In the genomic region with DNA sequence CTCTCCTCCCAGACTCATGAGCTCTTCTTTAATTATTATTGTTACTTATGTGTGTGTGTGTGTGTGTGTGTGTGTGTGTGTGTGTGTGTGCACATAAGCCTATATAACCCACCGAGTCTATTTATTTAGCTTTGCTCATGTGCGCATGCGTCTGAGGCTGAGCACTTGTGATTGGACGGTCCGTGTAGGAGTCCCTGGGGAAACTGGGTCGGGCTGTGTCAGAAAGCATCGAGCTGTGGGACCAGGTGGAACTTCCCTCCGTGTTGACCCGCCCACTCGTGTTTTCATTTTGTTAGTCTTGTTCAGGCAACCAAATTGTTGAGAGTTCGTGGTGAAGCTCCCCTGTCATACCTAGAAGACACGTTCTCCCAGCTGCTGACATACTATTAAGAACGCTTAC, we compare ENCODE assay signal across 19 mouse cellular contexts. TPM values are rescaled to one million over a fixed set of nuclear protein-coding genes. Genes with fewer than 3 reads are reported as not detected.
DNase-seq lines count a peak whose midpoint lies in the region; ATAC-seq lines count a peak whose summit lies in the region.
"Had no signal": no experiment of that assay in that cellular context is flagged by ENCODE, and none has a peak within 500 bp of the region (broad histone marks: within the 10 kb centered on the region; RNA-seq: fewer than 3 reads in every experiment).

No protein-coding gene starts in this region.

- no peak overlapping the region for H3K27ac ChIP-seq in heart, embryonic 12.5 days (ENCODE audit: poor library complexity, severe bottlenecking)
- H3K27ac ChIP-seq in liver, embryonic 11.5 days (ENCODE audit: low read depth, low read length), result no peak overlapping the region
- H3K27ac ChIP-seq: forebrain, embryonic 15.5 days; heart, embryonic 13.5 days had no signal

- no peak for ATAC-seq in heart, embryonic 12.5 days (ENCODE audit: insufficient number of reproducible peaks, low FRiP score)
- ATAC-seq in liver, embryonic 11.5 days (replicated peaks; ENCODE audit: low FRiP score), result no peak
- ATAC-seq: forebrain, embryonic 15.5 days; hindbrain, embryonic 16.5 days; inflammation-experienced regulatory T-cells, adult 6 months had no signal

- WGBS in heart, embryonic 12.5 days, result 91% methylated on average over 13 of the region's 13 CpGs
- WGBS in liver, embryonic 11.5 days, result 88% methylated on average over 13 of the region's 13 CpGs

- DNase-seq in heart, adult 11 months, result peak; percentile 51
- DNase-seq in liver, embryonic 11.5 days (ENCODE audit: low spot score), result peak; percentile 6
- DNase-seq in liver (no peak), R1 (ENCODE audit: low read depth, low spot score) (peak; percentile 60)
- peak; percentile 11 to 19 for DNase-seq in right cerebral cortex, postnatal 10 days (ENCODE audit: low spot score in 2 of 2)
- DNase-seq in right cerebral cortex, postnatal 4 days, result no peak
- DNase-seq in layer of hippocampus, adult 9-10 months (ENCODE audit: low spot score), result no peak
- DNase-seq: cerebellum, adult 11 months; cerebellum, adult 8-10 months; cerebellum, postnatal 14 days; gastrocnemius, postnatal 36 days; heart, adult 18-20 months; heart, postnatal 36 days had no signal

- H3K9ac ChIP-seq in heart, embryonic 12.5 days, result no peak overlapping the region
- H3K9ac ChIP-seq in liver, embryonic 11.5 days (ENCODE audit: low read depth, low read length), result no peak overlapping the region
- H3K9ac ChIP-seq: forebrain, embryonic 15.5 days; heart, embryonic 13.5 days had no signal

- no peak overlapping the region for H3K4me2 ChIP-seq in heart, embryonic 12.5 days
- H3K4me2 ChIP-seq in liver, embryonic 11.5 days, result no peak overlapping the region
- H3K4me2 ChIP-seq: forebrain, embryonic 15.5 days; heart, embryonic 13.5 days had no signal

- H3K4me1 ChIP-seq in heart, embryonic 12.5 days (replicated peaks), result peaks cover 9% of the 10 kb centered on the region
- H3K4me1 ChIP-seq in liver, embryonic 11.5 days (replicated peaks; ENCODE audit: control insufficient read depth, insufficient read depth, low read length), result peaks cover 2% of the 10 kb centered on the region; the same call in 1 of the 2 replicates

- no peak overlapping the region for H3K4me3 ChIP-seq in heart, embryonic 12.5 days
- no peak overlapping the region for H3K4me3 ChIP-seq in liver, embryonic 11.5 days (ENCODE audit: low read depth, low read length)
- H3K4me3 ChIP-seq: forebrain, embryonic 15.5 days; heart, embryonic 13.5 days had no signal

- H3K36me3 ChIP-seq in heart, embryonic 12.5 days, result no peaks in the 10 kb centered on the region
- no peaks in the 10 kb centered on the region for H3K36me3 ChIP-seq in liver, embryonic 11.5 days (ENCODE audit: control insufficient read depth, insufficient read depth, low read length)
- H3K36me3 ChIP-seq: forebrain, embryonic 15.5 days; G1E; heart, embryonic 13.5 days had no signal

- no peaks in the 10 kb centered on the region for H3K9me3 ChIP-seq in heart, embryonic 12.5 days (replicated peaks)
- no peaks in the 10 kb centered on the region for H3K9me3 ChIP-seq in liver, embryonic 11.5 days (ENCODE audit: control insufficient read depth, low read length)
- H3K9me3 ChIP-seq: forebrain, embryonic 15.5 days; G1E; heart, embryonic 13.5 days had no signal

- H3K27me3 ChIP-seq in heart, embryonic 12.5 days (replicated peaks), result no peaks in the 10 kb centered on the region
- H3K27me3 ChIP-seq in liver, embryonic 11.5 days (replicated peaks; ENCODE audit: control insufficient read depth, insufficient read depth, low read length), result no peaks in the 10 kb centered on the region
- H3K27me3 ChIP-seq: forebrain, embryonic 15.5 days; heart, embryonic 13.5 days had no signal

RNA-seq across cellular contexts. Expression of a gene that starts 35.3 kb away (rescaled TPM):
- 2.5 and 3.0 TPM in 2 replicates for polyA plus RNA-seq in heart, embryonic 12.5 days (2016; fragmentation: Nextera tagmentation; extraction: Ambion mirVana)
- polyA plus RNA-seq in liver, embryonic 11.5 days (2014; fragmentation: Nextera tagmentation; extraction: Ambion mirVana), result 1.1 and 1.7 TPM in 2 replicates
- polyA plus RNA-seq: G1E; inflammation-experienced regulatory T-cells, adult 6 months had no signal

Comparison
In these comparisons a context has a peak if more than half of its experiments do, and no peak if none do; other contexts are left out.
1. DNase-seq: peak in heart, adult 11 months (single experiment), liver, embryonic 11.5 days (single experiment), right cerebral cortex, postnatal 10 days (2 of 2) and R1 (single experiment); none in liver (single experiment), right cerebral cortex, postnatal 4 days (single experiment) and layer of hippocampus, adult 9-10 months (single experiment).